Mouse (Mus musculus): Measurements from ENCODE around the gene Far1.

The Far1 gene

DNA sequence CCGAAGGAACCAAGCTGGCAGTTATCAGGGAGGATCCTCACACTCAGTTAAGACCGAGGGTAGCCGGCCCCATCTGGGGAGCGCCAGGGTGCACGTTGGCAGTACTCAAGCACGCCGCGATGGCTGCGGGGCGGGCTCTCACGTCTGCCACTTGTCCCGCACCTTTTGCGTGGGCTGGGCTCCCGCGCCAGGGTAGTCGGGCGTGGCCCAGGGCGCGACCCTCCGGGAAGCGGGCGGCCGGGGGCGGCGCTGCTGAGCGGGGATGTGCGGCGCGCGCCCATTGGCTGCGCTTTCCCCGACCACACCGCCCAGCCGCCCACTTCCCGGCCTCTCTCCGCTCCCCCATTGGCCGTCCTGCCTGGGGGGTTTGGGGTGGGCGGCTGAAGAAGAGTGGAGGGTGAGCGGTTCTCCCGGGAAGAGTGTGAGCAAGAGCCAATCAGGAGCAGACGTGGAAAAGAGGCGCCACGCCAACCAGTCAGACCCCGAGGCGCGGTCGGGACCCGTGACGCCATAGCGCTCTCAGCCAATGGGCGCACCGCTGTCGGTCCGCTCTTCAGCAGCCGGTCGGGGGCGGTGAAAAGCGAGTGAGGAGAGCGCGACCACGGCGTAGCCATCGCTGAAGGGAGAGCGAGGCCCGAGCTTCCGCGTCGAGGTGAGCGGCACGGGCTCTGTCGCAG lies at the start of gene Far1:
Gene Far1, plus strand, starts transcription at position 549 of the 677 bp plus-strand sequence.
- DNase-seq (ENCODE audit: low spot score) = peak; percentile 93

DNA sequence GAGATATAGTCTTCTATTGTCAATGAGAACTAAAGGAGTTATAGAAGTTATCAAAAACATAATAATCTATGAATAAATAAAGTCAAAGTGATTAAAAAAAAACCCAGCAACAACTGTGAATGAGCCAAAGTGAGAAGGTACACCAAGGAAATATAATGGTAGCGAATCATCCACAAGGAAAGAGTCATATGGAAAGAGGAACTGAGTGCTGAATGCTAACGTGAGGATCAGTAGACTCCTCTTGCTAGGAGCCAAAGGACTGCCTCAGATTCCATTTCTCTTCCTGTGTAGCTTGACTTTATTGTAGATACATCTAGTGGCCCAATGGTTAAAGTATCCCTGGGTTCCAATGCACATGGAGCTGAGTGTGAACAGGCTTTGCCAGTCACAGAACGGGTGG lies 45.3 kb upstream of the Far1 start:
- DNase-seq (ENCODE audit: low spot score) = no peak

DNA sequence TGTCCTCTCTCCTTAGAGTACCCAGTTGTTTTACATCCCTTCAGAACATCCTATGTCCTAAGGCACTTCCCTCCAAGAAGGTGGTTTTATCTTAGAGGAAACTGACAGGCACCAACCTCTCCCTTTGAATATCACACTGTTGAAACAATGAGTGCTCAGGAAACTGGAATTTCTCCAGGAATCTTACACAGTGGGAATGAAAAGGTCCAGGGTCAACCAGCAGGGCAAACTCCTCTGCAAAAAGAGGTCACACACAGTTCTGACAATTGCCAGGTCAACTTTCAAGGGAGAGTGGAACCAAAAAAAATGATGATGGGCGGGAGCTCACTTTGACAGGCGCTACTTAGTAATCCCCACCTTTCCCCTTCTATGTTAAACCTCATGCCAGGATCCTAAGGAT lies 43.0 kb upstream of the Far1 start:
- DNase-seq (ENCODE audit: low spot score) = no peak

DNA sequence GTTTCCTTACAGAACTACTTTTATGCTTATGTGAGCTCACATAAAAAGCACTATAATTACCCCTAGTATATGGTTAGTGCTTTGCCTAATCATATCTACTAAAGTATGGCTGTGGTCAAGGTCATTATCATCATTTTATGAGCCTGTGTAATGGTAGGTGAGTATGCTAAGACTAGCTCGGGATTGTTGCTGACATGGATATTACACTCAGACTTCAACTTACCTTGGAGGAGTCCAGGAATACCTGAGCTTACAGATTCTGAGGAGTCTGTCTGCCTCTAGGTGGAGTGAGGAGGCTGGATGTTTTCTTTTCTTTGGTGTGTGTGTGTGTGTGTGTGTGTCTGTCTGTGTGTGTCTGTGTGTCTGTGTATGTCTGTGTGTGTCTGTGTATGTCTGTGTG lies 42.0 kb upstream of the Far1 start:
- DNase-seq (ENCODE audit: low spot score) = no peak

DNA sequence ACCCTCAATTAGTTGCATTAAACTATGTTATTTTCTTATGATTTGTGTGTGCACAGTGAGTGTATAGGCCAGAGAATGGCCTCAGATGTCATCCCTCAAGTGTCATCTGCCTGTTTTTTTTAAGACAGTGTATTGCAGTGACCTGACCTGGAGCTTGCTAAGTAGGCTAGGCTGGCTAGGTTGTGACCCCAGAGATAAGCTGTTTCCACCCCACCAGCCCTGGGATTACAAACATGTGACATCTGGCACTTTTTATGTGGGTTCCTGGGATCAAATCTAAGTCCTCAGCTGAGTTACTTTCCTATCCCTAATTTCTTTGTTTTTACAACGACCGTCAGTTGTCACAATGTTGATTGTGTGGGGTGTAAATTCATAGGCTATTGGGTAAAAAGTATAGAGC lies 17.8 kb upstream of the Far1 start:
- DNase-seq (ENCODE audit: low spot score) = no peak

DNA sequence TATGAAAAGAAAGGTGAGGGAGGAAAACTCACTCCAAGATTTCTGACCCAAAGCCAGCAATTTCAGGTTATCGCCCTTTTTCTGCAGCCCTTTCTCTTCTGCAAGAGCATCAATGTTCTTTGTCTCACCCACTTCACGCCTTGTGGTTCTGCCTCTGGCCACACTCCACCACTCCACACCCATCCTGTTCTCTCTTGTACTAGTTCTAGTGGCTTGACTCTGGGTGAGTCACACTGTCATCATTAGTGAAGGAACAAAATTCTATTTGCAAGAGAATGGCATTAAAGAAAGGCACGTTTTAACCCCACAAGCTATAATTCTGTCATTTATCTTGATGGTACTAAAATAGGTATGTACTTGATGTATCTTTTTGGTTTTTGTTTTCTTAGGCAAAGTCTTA lies 15.2 kb upstream of the Far1 start:
- DNase-seq (ENCODE audit: low spot score) = no peak

DNA sequence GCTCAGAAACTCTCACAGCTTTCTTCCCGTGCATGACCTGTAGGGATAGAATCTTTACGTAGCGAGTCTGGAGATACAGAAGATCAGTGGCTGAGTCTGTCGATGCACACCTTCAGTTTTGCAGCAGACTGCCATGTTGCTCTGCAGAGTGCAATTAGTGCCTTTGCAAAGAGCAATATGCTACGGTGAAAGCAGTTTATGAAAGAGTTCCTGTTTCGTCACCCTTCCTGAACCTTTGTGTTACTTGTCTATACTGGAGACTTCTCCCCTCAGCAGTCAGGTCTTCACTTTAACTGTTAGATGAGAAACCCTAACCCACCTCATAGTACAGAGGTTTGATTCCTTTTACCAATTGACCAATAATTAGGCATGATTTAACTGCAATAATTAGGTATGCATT lies 13.8 kb upstream of the Far1 start:
- no peak for DNase-seq (ENCODE audit: low spot score)

DNA sequence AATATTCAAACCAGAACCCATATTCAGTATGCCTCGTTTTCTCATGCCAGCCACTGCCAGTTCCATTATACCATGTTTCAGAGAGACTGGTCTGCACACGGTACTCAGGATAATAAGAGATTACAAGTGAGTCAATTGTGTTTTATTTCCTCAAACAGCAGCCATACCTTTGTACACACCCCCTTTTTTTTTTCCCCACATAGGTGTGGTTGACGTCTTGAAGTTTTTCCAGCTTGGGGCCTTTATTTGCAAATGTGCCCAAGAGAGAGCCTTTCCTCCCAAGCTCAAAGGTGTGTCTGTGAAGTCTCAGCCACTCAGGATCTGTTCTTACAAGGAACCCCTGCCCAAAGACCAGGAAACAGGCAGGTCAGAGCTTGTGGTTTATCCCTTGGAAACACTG lies 11.2 kb upstream of the Far1 start:
- no peak for DNase-seq (ENCODE audit: low spot score)

DNA sequence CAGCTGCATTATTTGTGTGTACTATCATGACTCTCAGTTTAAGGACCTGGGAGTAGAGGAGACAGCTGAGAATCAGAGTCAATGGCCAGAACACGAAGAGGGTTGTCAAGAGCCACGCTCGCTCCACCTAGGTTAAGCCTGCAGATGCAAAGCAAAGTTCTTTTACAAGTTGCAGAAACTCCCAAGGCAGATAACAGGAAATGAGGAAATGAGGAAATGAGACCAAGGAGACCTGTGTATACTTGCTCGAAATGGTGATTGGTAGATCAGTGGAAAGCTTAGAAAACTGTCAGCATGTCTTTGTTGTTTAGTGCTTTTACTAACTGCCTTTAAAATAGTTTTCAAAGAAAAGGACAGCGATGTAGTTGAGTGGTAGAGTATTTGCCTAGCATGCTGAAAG lies 8.6 kb upstream of the Far1 start:
- DNase-seq (ENCODE audit: low spot score) = no peak

DNA sequence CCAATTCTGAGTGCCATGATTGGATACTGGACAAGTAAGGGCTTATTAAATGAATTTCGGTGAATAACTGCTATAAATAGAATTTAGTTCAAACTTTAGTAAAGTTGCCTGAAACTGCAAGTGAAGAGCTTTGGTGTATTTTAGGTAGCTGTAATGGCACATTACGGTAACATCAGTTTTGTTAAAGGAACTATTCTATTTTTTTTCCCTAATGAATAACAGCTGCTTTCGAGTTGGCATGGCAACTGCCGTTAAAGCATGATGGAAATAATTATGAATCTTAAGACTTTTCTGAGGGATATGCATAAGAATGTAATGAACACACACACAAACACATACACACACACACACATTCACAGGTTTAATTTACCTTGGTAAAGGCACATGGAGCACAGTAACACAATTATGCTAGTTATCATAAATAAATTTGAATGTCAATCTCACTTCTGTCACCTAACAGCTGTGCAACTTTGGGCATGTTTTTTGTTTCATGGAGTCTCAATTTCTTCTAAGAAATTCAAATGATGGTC lies 8.1 kb upstream of the Far1 start:
- no peak for DNase-seq (ENCODE audit: low spot score)

DNA sequence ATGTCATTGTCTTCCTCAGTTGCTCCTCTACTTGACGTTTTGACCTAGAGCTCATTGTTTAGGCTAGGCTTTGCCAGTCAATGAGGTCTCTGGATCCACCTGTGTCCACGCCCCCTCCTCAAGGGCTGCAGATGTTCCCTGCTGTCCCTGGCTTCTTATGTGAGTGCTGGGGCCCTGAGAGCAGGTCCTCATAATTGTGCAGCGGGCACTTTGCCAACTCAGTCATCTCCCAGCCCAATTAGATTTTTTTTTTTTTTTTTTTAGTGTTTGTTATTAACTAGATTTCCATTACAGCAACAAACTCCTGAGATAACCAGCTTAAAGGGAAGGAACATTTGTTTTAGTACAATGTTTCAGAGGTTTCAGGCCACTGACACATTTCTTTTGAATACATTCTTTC lies 5.8 kb upstream of the Far1 start:
- no peak for DNase-seq (ENCODE audit: low spot score)

DNA sequence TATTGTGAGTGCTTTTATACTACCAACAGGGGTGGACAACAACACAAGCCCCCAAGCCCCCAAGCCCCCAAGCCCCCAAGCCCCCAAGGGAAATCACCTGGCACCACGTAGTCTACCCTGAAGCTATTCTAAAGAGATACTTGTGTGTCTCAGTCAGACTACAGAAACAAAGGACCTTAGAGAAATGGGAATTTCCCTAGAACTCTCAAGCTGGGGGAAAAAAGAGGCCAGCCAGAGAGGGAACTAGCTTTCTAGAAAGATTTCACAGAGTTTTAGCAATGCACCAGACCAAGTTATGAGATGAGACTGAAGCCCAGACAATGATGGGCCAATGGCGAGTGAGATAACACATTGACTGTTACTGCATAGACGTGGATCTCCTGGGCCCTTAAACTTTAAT lies 2.2 kb upstream of the Far1 start:
- DNase-seq (ENCODE audit: low spot score) = no peak

DNA sequence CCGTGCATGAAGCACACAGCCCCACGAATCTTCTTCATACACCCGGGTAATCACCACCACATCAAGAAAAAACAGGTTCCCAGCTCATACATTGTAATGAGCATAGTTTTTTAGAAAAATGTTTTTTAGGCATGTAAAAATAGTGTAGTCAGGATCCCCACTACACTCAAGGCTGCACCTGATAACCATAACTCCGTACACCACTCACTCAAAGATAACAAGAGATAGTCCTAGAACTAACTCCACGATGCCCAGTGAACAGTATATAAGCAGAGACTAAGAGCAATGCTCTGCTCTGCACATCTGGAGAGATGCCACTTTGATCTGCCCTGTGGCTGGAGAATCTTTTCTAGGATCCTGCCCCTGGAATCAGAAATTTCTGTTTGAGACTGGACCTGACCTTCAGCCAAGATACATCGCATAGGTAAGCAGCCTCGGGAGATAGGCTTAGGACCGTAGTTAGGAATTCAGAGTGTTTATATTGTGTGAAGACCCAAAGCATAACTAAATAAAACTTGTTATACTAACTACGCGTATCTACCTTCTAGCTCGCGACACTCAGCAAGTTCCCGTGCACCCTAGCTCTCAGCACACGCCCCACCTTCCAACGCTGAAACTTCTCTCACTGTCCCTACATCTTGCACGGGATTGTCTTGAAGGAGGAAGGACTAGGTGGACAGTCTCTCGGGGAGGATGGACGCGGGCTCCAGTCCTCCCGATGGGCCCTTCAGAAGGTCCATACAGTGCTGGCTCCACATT lies 928 bp upstream of the Far1 start:
- DNase-seq (ENCODE audit: low spot score) = no peak

DNA sequence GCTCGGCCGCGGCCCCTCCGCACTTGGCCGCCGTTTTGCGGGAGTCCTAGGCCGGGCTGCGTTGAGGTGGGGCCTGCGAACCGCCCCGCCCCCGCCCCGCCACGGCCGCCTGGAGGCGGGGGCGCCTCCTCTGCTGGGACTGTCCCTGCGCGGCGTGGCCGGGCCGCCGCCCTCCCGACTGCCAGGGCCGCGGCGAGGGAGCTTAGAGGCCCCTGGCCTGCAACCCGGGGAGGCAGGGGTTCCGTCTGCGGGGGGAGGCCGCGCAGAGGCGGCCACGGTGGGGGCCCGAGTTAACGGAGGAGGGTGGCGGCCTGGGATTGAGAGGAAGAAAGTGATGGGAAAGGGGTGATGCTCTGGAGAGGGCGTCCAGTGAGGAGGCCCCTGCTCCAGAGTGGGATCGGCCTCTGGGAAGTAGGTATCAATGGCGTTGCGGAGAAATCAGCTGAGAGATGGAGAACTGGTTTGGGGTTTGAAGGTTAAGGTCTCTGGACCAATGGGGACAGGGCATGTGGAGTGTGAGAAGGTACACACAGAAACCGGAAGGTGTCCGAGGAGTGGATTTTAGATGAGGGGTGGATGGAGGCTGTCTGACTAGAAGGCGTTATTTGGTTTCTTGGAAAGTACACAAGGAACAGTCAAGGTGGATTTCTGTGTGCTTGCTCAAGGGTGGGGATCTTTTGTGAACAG lies 472 bp downstream of the Far1 start:
- peak; percentile 26 for DNase-seq (ENCODE audit: low spot score)

DNA sequence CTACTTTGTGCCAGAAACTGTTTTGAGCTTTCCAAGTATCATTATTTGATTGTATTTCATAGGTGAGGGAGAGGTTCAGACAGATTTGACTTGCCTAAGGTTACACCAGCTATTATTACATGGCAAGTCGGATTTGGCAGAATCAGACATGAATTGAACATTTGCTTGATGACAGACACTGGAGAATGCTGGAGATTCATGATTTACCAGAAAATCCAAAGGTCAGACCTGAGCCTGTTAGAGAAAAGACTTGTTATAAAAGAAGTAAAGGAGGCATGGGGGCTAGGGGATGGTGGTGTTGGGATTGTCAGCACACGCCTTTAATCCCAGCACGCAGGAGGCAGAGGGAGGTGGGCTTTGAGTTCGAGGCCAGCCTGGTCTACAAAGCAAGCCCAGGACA lies 2.2 kb downstream of the Far1 start:
- DNase-seq (ENCODE audit: low spot score) = no peak

DNA sequence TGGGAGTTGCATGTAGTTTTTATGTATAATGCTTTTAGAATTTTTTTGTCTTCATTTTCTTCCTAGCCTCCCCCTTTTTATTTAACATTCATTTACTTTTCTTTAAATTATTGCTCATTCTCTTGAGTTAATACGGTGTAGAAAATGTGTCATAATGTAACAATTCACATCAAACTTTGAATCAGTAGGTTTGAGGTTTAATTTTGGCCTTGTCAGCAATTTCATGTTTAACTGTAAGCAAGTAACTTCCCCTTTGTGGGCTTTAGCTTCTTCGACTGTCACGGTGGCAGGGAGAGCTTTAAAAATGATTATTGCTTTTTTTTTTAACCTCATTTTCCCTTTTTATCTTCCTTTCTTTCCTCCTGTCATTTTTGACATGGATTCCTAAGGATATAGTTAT lies 4.8 kb downstream of the Far1 start:
- DNase-seq (ENCODE audit: low spot score) = no peak

DNA sequence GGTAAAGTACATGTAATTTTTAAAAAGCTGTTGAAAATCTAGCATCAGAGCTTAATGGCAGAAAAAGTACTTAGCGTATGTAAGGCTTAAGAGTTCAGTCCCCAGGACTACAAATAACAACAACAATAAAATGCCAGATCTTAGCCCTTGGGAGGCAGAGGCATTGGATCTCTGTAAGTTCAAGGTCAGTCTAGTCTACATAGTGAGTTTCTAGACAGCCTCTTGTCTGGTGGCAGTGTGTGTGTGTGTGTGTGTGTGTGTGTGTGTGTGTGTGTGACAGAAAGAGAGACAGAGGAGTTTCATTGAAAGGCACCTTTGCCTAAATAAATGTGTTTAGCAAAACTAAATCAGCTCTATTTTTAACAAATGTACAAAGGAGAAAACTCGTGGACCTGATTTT lies 5.3 kb downstream of the Far1 start:
- DNase-seq (ENCODE audit: low spot score) = no peak

DNA sequence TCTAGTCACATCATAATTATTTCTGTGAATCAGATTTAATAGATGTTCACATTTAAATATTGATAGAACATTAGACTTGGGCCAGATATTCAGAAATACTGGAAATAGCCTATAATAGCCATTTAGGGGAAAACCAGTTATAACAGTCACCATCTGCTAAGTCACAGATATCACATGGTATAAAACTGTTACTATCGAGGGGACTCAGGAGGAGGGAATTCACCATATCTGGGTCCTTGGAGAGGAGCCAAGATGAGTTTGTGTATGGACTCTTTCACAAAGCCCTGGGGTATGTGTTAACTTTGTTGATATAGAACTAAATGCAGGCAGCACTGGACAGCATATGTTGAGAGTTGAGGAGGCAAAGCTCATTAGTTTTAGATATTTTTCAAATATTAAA lies 29.5 kb downstream of the Far1 start:
- DNase-seq (ENCODE audit: low spot score) = no peak

DNA sequence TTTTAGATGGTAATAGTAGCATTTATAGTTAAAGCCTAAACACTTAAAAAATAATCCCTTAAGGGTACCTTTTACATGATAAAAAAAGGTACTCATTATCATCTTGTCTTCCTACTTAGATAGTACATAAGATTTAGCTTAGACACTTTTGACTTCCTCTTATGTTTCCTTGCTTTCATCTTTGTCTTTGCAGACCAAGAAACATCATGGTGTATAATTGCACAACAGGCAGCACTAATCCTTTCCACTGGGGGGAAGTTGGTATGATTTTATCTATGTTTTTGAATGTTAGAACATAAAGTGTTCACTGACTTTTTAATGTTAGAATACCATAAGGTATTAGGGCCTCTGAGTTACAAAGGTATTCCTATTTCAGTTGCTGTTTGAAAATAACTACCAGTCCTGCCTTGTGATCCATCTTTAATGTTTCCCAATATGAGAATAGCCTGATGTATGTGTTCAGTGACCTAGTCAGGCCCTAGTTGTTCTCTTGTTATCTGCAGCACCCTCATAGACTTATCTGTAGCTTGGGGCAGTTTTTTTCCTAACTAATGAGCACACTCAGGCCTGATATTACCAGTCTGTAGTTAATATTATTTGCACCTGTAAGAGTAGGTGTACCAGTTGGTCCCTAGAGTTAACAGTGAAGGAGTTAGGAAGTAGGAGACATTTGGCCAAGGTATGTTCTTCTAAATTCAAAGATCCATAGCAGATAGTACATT lies 38.3 kb downstream of the Far1 start:
- no peak for DNase-seq (ENCODE audit: low spot score)

DNA sequence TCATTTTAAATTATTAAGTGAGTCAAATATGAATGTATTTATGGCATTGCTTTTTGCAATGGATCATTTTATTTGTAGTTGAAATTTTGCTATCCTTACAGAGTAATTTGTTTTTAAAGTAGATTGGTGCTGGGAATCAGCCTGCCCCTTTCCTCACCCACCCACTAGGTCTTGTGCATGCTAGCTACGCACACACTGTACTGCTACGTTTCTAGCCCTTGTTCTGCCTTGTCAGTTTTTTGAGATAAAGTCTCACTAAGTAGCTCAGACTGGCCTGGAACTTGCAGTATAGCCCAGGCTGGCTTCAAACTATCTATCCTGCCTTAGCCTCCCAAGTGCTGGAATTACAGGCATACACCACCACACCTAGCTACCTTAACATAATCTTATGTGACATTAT lies 38.9 kb downstream of the Far1 start:
- no peak for DNase-seq (ENCODE audit: low spot score)

DNA sequence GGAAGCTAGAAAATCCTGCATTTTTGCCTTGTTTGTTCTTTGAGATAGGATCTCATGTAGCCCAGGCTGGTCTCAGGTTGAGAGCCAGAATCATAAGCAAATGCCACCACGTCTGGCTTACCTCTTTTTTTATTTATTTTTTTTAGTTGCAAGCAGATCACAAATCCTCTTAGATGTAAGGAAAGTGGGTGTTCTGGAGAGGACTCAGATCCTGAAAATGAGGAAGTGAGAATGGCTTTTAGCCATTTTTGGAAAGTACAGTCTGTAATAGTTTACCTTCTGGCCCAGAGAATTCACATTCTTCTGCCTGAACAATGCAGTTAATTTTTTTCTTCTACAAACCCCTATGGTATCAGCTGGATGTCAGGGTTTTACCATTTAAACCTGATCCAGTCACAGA lies 42.5 kb downstream of the Far1 start:
- DNase-seq (ENCODE audit: low spot score) = no peak

DNA sequence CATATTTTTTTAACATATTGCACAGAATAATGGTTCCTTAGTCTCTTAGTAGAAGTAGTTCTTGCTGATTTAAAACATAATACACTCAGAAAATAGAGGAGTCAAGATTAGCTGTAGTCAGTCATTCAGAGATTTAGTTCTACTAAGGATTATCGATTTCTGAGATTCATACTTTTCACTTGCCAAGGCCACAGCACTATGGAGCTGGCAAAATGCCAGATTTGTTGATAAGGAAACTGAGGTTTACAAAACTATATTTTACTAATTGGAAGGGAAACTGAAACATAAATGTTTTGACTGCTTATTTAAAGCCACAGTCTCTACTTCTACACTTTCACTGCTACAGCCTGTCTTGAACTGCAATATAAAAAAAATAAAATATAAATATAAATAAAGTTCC lies 53.3 kb downstream of the Far1 start:
- no peak for DNase-seq (ENCODE audit: low spot score)

DNA sequence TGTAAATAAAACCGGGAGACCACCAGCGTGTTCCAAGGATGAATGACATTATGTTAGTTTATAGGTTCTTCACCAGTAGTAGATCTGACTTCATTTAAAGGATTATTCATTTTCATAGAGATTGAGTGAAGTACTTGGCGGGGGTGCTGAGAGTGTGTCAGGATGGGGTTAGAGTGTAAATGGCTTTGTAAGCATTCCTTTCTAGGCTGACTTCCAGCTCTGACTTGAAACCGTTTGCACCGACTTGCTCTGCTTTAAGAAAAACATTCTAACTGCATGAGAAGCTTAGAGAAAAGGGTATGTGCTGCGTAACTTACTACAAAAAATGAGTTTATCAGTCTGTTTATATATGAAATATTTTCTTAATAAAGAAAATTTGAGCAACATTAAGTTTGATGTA lies 57.5 kb downstream of the Far1 start:
- DNase-seq (ENCODE audit: low spot score) = no peak

All from adipocyte (in vitro differentiated cells).